Mouse (Mus musculus) lung, postnatal 0 days (tissue): ENCODE measurements around the gene Sdk1.

ENCODE experiments used
- CTCF ChIP-seq: IDR thresholded peaks from 2 replicates; pipeline ENCODE4 v1.5.1; 2016; ENCODE audit warnings: antibody characterized with exemption, mild to moderate bottlenecking
- EP300 ChIP-seq: IDR thresholded peaks from 2 replicates; pipeline ENCODE4 v1.6.1; 2016; ENCODE audit warnings: antibody characterized with exemption, mild to moderate bottlenecking, control low read depth

GRCm38 (mm10) chr5:141468821-141469220 lies 227.5 kb downstream of the Sdk1 start:
- TF ChIP-seq EP300 (no peak), CTCF (no peak)
